18 mouse cellular contexts compared by ENCODE assay signal in the genomic region with DNA sequence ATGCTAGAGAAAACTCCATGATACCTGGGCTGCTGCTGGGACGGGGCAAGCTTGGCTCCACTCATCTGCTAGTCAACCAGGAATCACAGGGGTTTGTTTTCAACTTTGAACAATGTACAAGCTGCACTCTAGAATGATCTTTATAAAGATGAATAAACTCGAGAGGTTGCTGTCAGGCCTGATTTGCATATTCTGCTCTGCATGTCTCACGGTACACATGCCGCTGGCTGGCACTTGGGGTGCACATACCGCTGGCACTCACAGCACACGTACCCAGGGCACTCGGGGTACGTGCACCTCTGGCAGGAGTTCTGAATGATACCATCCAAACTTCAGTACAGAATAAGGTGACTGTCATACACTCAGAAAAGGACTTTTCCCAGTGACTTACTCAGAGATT. TPM values are rescaled to one million over a fixed set of nuclear protein-coding genes. Genes with fewer than 3 reads are reported as not detected.
DNase-seq lines count a peak whose midpoint lies in the region; ATAC-seq lines count a peak whose summit lies in the region.
"Had no signal": no experiment of that assay in that cellular context is flagged by ENCODE, and none has a peak within 500 bp of the region (broad histone marks: within the 10 kb centered on the region; RNA-seq: fewer than 3 reads in every experiment).

No protein-coding gene starts in this region.

- peaks cover 26% of the 10 kb centered on the region for H3K4me1 ChIP-seq in heart, embryonic 16.5 days (ENCODE audit: control insufficient read depth, insufficient read depth, low read length)
- H3K4me1 ChIP-seq in forebrain, embryonic 14.5 days (ENCODE audit: control insufficient read depth, insufficient read depth, low read length): peaks cover 16% of the 10 kb centered on the region
- H3K4me1 ChIP-seq: midbrain, embryonic 15.5 days; neural tube, embryonic 12.5 days had no signal

- no peak overlapping the region for H3K4me3 ChIP-seq in heart, embryonic 16.5 days (ENCODE audit: low read length)
- no peak overlapping the region for H3K4me3 ChIP-seq in forebrain, embryonic 14.5 days (ENCODE audit: low read depth, low read length)
- H3K4me3 ChIP-seq: embryonic facial prominence, embryonic 12.5 days; hindbrain, embryonic 12.5 days; midbrain, embryonic 15.5 days; neural tube, embryonic 12.5 days had no signal

- H3K9ac ChIP-seq in heart, embryonic 16.5 days (ENCODE audit: low read length): no peak overlapping the region
- H3K9ac ChIP-seq in forebrain, embryonic 14.5 days (ENCODE audit: low read length): no peak overlapping the region
- H3K9ac ChIP-seq: embryonic facial prominence, embryonic 12.5 days; hindbrain, embryonic 12.5 days; lung, embryonic 14.5 days; midbrain, embryonic 15.5 days; neural tube, embryonic 12.5 days had no signal

- 71% methylated on average over 8 of the region's 8 CpGs for WGBS in heart, embryonic 16.5 days
- 62% methylated on average over 8 of the region's 8 CpGs for WGBS in forebrain, embryonic 14.5 days

- 0 out of 2 replicates have a peak, but pooled peaks cover 2% of the 10 kb centered on the region for H3K36me3 ChIP-seq in heart, embryonic 16.5 days (ENCODE audit: control insufficient read depth, insufficient read depth)
- no peaks in the 10 kb centered on the region for H3K36me3 ChIP-seq in forebrain, embryonic 14.5 days (ENCODE audit: control insufficient read depth, insufficient read depth, low read length)
- H3K36me3 ChIP-seq: embryonic facial prominence, embryonic 12.5 days; hindbrain, embryonic 12.5 days; midbrain, embryonic 15.5 days; neural tube, embryonic 12.5 days had no signal

- no peak for DNase-seq in heart, postnatal 36 days
- DNase-seq in thymus, postnatal 0 days (ENCODE audit: low spot score): peak; percentile 65
- no peak for DNase-seq in thymus, postnatal 25 days
- DNase-seq in forebrain, embryonic 14.5 days (ENCODE audit: low spot score): no peak
- peak; percentile 64 for DNase-seq in thymus, postnatal 4 days
- no peak for DNase-seq in embryo, embryonic 11 days
- no peak for DNase-seq in right cerebral cortex, postnatal 4 days
- DNase-seq: cerebellum, adult 11 months; kidney, adult 18-20 months had no signal

- H3K4me2 ChIP-seq in heart, embryonic 16.5 days (ENCODE audit: low read depth, low read length): no peak overlapping the region
- no peak overlapping the region for H3K4me2 ChIP-seq in forebrain, embryonic 14.5 days (ENCODE audit: low read length)
- H3K4me2 ChIP-seq: embryonic facial prominence, embryonic 12.5 days; hindbrain, embryonic 12.5 days; liver, embryonic 11.5 days; lung, embryonic 14.5 days; midbrain, embryonic 15.5 days; neural tube, embryonic 12.5 days had no signal

- H3K27me3 ChIP-seq in heart, embryonic 16.5 days (ENCODE audit: control insufficient read depth, insufficient read depth, low read length): no peaks in the 10 kb centered on the region
- H3K27me3 ChIP-seq in forebrain, embryonic 14.5 days (replicated peaks; ENCODE audit: control insufficient read depth, insufficient read depth, low read length): no peaks in the 10 kb centered on the region
- H3K27me3 ChIP-seq: embryonic facial prominence, embryonic 12.5 days; hindbrain, embryonic 12.5 days; midbrain, embryonic 15.5 days; neural tube, embryonic 12.5 days; Patski had no signal

- peak overlapping the region; percentile 59 for H3K27ac ChIP-seq in heart, embryonic 16.5 days (ENCODE audit: low read length)
- H3K27ac ChIP-seq in forebrain, embryonic 14.5 days (ENCODE audit: low read depth, low read length): no peak overlapping the region
- H3K27ac ChIP-seq: embryonic facial prominence, embryonic 12.5 days; hindbrain, embryonic 12.5 days; midbrain, embryonic 15.5 days; neural tube, embryonic 12.5 days had no signal

- intact Hi-C loops in heart, postnatal 36 days (cut with DNase I): no loop called here

- H3K9me3 ChIP-seq in heart, embryonic 16.5 days (replicated peaks; ENCODE audit: control insufficient read depth, low read length): no peaks in the 10 kb centered on the region
- no peaks in the 10 kb centered on the region for H3K9me3 ChIP-seq in forebrain, embryonic 14.5 days (replicated peaks; ENCODE audit: control insufficient read depth, low read length)
- H3K9me3 ChIP-seq: embryonic facial prominence, embryonic 12.5 days; hindbrain, embryonic 12.5 days; midbrain, embryonic 15.5 days; neural tube, embryonic 12.5 days had no signal

- ATAC-seq in heart, embryonic 16.5 days (replicated peaks; ENCODE audit: extremely low read depth, insufficient read depth, low FRiP score): no peak
- ATAC-seq in forebrain, embryonic 14.5 days: peak; percentile 43; the same call in 1 of the 2 replicates
- ATAC-seq: Patski had no signal

RNA-seq across cellular contexts. Expression of a gene that starts 16.8 kb away (rescaled TPM):
- polyA plus RNA-seq in heart, embryonic 16.5 days (2015; fragmentation: Nextera tagmentation; extraction: Ambion mirVana): 0.45 and 0.50 TPM in 2 replicates
- total RNA-seq in heart, postnatal 36 days (2021): under 1 TPM; 0.24 to 0.25 TPM
- polyA plus RNA-seq in thymus, postnatal 0 days (2015; fragmentation: Nextera tagmentation; extraction: Ambion mirVana): 0.58 and 0.68 TPM in 2 replicates
- not detected in 2 replicates for polyA plus RNA-seq in forebrain, embryonic 14.5 days (2014; fragmentation: Nextera tagmentation; extraction: Ambion mirVana)
- polyA plus RNA-seq: hindbrain, embryonic 12.5 days; liver, embryonic 11.5 days; midbrain, embryonic 15.5 days; Patski; stomach, embryonic 14.5 days had no signal

RNA-seq across cellular contexts. Expression of a gene that starts 43.1 kb away (rescaled TPM):
- 10.4 and 11.9 TPM in 2 replicates for polyA plus RNA-seq in heart, embryonic 16.5 days (2015; fragmentation: Nextera tagmentation; extraction: Ambion mirVana)
- total RNA-seq in heart, postnatal 36 days (2021): 1 to 10 TPM; 2.2 to 2.6 TPM
- polyA plus RNA-seq in thymus, postnatal 0 days (2015; fragmentation: Nextera tagmentation; extraction: Ambion mirVana): 15.9 and 17.3 TPM in 2 replicates
- polyA plus RNA-seq in forebrain, embryonic 14.5 days (2014; fragmentation: Nextera tagmentation; extraction: Ambion mirVana): 7.7 and 8.6 TPM in 2 replicates

Comparison
In these comparisons a context has a peak if more than half of its experiments do, and no peak if none do; other contexts are left out.
1. DNase-seq: peak in thymus, postnatal 0 days (single experiment) and thymus, postnatal 4 days (single experiment); none in heart, postnatal 36 days (0 of 2), thymus, postnatal 25 days (single experiment), forebrain, embryonic 14.5 days (single experiment), embryo, embryonic 11 days (single experiment) and right cerebral cortex, postnatal 4 days (single experiment).